Mouse (Mus musculus): ENCODE data around the gene Dus1l. TPM values are rescaled to one million over a fixed set of nuclear protein-coding genes. Genes with fewer than 3 reads are reported as not detected.

The Dus1l gene
- polyA plus RNA-seq, 1 experiment from 2014 or later, result 51.0 TPM

DNA sequence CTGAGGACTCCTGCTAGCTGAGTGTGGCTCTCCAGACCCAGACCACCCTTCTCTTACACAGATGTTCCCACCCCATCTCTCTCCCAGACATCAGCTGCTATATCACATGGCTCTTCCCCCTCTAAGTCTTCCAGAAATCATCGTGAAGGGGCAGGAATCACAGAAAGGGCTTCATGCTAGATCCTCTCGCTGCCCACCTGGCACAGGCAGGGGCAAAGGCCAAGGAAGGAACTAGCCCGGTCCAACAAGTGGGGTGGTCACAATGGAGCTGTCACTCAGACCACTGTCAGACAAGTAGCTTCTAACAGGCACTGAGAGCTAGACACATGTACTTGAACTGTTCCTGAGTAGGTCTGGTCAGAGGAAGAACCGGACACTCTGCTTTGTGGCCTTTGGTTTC, 32.2 kb upstream of the Dus1l start:
- no peak overlapping the region for H3K9ac ChIP-seq (ENCODE audit: low read depth, low read length)
- no peak for ATAC-seq (ENCODE audit: low read depth)
- WGBS, result 80% methylated on average over 4 of the region's 4 CpGs

DNA sequence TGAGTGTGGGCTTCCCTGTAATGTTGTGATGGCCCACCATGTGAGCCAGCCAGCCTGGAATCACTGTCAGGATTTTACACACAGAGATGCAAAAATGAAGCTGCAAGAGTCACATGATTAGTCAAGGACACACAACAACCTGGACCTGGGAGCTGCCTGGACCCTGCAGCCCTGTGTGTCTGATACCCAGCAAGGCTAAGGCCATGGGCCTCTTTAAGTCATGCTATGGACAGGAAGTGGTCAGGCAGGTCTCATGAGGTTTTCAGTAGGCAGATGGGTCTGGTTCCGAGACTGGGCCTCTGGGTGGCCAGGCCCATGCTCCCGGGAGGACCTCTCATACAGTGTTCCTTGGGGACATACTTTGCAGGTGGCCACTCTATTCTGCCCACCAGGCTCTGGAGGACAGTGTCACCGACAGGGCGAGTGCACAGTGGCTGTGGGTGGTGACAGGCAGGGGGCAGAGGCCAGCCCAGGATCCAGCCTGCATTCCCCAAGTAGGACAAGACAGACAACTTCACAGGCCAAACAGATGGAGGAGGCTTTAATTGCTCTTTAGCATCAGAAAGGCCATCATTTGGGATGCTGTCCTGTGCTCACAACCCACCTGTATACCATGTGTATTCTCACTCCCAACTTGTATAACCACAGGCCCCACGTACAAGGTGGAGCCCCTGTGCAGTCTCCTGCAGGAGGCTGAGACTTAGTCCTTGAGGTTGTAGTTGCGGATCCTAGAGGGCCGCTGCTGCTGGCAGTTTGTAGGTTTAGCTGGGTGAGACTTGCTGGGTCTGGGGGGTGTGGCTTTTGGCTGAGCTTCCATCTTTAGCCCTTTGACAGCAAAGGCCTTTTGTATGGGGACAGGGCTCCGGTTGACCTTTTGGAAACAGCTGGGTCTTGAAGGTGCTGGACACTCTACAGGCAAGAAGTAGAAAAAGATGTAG, 30.1 kb upstream of the Dus1l start:
- H3K9me3 ChIP-seq (ENCODE audit: control insufficient read depth, low read length), result no peaks in the 10 kb centered on the region
- H3K4me2 ChIP-seq (ENCODE audit: low read depth, low read length), result no peak overlapping the region
- DNase-seq (ENCODE audit: low spot score) (no peak), ATAC-seq (ENCODE audit: low read depth) (no peak)
- H3K4me1 ChIP-seq (ENCODE audit: control insufficient read depth, insufficient read depth, low read length), result peaks cover 25% of the 10 kb centered on the region
- no peak overlapping the region for H3K4me3 ChIP-seq (ENCODE audit: low read depth, low read length)
- no peaks in the 10 kb centered on the region for H3K27me3 ChIP-seq (replicated peaks; ENCODE audit: control insufficient read depth, insufficient read depth, low read length)
- 80% methylated on average over 8 of the region's 8 CpGs for WGBS
- peak overlapping the region; percentile 98; the same call in 1 of the 2 replicates for H3K27ac ChIP-seq (replicated peaks; ENCODE audit: low read depth, low read length)
- no peak overlapping the region for H3K9ac ChIP-seq (ENCODE audit: low read depth, low read length)
- peaks cover 21% of the 10 kb centered on the region for H3K36me3 ChIP-seq (ENCODE audit: control insufficient read depth, insufficient read depth, low read length)

More for the DNA sequence above, 32.2 kb upstream of the Dus1l start:
- Histone ChIP-seq H3K4me2 (ENCODE audit: low read depth, low read length) (no peak overlapping the region), H3K36me3 (ENCODE audit: control insufficient read depth, insufficient read depth, low read length) (peaks cover 9% of the 10 kb centered on the region; the same call in 1 of the 2 replicates), H3K27ac (replicated peaks; ENCODE audit: low read depth, low read length) (no peak overlapping the region), H3K27me3 (replicated peaks; ENCODE audit: control insufficient read depth, insufficient read depth, low read length) (no peaks in the 10 kb centered on the region), H3K4me3 (ENCODE audit: low read depth, low read length) (no peak overlapping the region), H3K9me3 (ENCODE audit: control insufficient read depth, low read length) (no peaks in the 10 kb centered on the region), H3K4me1 (ENCODE audit: control insufficient read depth, insufficient read depth, low read length) (peaks cover 9% of the 10 kb centered on the region)
- DNase-seq (ENCODE audit: low spot score), result no peak

DNA sequence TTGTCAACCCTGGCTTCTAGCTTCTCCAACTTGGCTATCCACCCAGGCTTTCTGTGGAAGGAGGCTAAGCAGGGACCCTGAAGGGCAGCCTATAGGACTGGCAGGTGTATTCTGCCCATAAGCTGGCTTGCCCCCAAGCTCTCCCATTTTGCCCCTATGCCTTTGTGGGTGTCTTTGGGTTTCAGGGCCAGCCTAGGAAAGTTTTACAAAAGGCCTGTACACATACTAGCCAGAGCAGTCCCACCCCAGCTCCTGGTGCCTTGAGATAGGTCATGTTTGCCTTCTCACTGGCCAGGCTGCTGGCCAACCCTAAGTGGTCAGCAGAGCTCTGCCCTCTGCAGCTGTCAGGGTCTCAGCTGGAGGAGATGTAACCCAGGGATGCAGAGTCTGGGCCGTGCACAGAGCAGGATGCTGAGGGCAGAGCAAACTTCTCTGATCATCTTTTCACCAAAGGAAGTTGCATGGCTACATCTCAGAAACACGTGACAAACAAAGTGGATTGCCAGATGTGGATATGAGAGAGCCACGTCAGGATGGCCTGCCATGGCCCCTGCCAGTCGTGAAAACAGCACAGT, 29.2 kb upstream of the Dus1l start:
- no peak for ATAC-seq (ENCODE audit: low read depth)
- Histone ChIP-seq H3K4me1 (ENCODE audit: control insufficient read depth, insufficient read depth, low read length) (peaks cover 25% of the 10 kb centered on the region), H3K9me3 (ENCODE audit: control insufficient read depth, low read length) (no peaks in the 10 kb centered on the region), H3K27ac (replicated peaks; ENCODE audit: low read depth, low read length) (peak overlapping the region; percentile 98), H3K4me3 (ENCODE audit: low read depth, low read length) (peak overlapping the region; percentile 91), H3K36me3 (ENCODE audit: control insufficient read depth, insufficient read depth, low read length) (peaks cover 28% of the 10 kb centered on the region), H3K4me2 (ENCODE audit: low read depth, low read length) (peak overlapping the region; percentile 86), H3K27me3 (replicated peaks; ENCODE audit: control insufficient read depth, insufficient read depth, low read length) (no peaks in the 10 kb centered on the region), H3K9ac (ENCODE audit: low read depth, low read length) (peak overlapping the region; percentile 89)
- 33% methylated on average over 4 of the region's 4 CpGs for WGBS
- DNase-seq (ENCODE audit: low spot score), result no peak

GRCm38 (mm10) chr11:120824787-120825288, 28.6 kb upstream of the Dus1l start:
- Histone ChIP-seq H3K36me3 (ENCODE audit: control insufficient read depth, insufficient read depth, low read length) (peaks cover 34% of the 10 kb centered on the region), H3K27me3 (replicated peaks; ENCODE audit: control insufficient read depth, insufficient read depth, low read length) (no peaks in the 10 kb centered on the region), H3K4me1 (ENCODE audit: control insufficient read depth, insufficient read depth, low read length) (peaks cover 25% of the 10 kb centered on the region), H3K9me3 (ENCODE audit: control insufficient read depth, low read length) (no peaks in the 10 kb centered on the region), H3K27ac (replicated peaks; ENCODE audit: low read depth, low read length) (peak overlapping the region; percentile 98), H3K9ac (ENCODE audit: low read depth, low read length) (peak overlapping the region; percentile 89), H3K4me3 (ENCODE audit: low read depth, low read length) (peak overlapping the region; percentile 91), H3K4me2 (ENCODE audit: low read depth, low read length) (peak overlapping the region; percentile 86)
- WGBS, result 0% methylated on average over 16 of the region's 21 CpGs
- DNase-seq (ENCODE audit: low spot score), result no peak
- ATAC-seq (ENCODE audit: low read depth), result peak; percentile 47; the same call in 1 of the 2 replicates

DNA sequence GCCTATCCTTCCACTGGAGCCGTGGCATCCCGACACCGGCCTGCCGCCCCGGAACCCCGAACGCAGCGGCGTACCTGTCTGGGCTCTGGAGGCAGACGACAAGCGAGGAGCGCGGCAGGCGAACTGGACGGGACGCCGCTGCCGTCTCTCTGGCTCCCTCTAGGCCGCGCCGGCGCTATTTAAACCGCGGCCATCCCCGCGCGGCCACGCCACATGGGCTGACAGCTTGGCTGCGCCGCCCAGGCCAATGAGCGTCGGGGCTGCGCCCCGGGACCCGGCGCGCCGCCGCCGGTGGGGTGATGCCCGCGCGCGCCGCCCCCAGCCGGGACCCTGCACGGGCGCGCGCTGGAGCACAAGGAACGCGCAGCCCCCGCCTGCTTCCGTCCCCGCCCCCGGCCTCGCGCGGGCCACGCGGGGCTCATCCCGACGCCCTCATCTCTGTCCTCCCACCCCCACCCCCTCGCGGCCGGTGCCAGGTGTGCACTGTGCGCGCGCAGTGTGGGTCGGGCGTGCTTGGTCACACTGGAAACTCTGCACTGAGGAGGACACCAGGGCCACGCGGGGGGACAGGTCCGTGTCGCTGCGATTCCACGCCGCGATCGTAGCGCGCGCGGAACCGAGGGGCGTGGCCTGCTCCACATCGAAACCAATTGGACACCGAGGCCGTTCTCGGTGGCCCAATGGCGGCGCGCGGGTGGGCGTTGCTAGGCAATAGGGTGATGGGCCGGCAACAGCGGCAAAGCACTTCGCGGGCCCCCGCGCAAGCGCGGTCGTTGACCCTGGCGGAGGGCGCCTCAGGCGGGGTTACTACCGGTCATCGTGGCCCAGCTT, 28.0 kb upstream of the Dus1l start, which contains the start of gene Fasn:
Gene Fasn, minus strand, starts transcription at position 592 of the 831 bp plus-strand sequence.
- Histone ChIP-seq H3K4me1 (ENCODE audit: control insufficient read depth, insufficient read depth, low read length) (peaks cover 25% of the 10 kb centered on the region), H3K9me3 (ENCODE audit: control insufficient read depth, low read length) (no peaks in the 10 kb centered on the region), H3K4me3 (ENCODE audit: low read depth, low read length) (peak within 1 kb of the TSS; percentile 91), H3K27me3 (replicated peaks; ENCODE audit: control insufficient read depth, insufficient read depth, low read length) (no peaks in the 10 kb centered on the region), H3K27ac (replicated peaks; ENCODE audit: low read depth, low read length) (peak within 1 kb of the TSS; percentile 98), H3K4me2 (ENCODE audit: low read depth, low read length) (peak within 1 kb of the TSS; percentile 86), H3K36me3 (ENCODE audit: control insufficient read depth, insufficient read depth, low read length) (peaks cover 41% of the 10 kb centered on the region), H3K9ac (ENCODE audit: low read depth, low read length) (peak within 1 kb of the TSS; percentile 89)
- WGBS, result under 1% methylated on average over 47 of the region's 109 CpGs
- DNase-seq (ENCODE audit: low spot score) (peak; percentile 98), ATAC-seq (ENCODE audit: low read depth) (peak; percentile 94)

- H3K27ac ChIP-seq (replicated peaks; ENCODE audit: low read depth, low read length), result peak overlapping the region; percentile 98
These were observed 27.3 kb upstream of the Dus1l start for GRCm38 (mm10) chr11:120823551-120823947.

DNA sequence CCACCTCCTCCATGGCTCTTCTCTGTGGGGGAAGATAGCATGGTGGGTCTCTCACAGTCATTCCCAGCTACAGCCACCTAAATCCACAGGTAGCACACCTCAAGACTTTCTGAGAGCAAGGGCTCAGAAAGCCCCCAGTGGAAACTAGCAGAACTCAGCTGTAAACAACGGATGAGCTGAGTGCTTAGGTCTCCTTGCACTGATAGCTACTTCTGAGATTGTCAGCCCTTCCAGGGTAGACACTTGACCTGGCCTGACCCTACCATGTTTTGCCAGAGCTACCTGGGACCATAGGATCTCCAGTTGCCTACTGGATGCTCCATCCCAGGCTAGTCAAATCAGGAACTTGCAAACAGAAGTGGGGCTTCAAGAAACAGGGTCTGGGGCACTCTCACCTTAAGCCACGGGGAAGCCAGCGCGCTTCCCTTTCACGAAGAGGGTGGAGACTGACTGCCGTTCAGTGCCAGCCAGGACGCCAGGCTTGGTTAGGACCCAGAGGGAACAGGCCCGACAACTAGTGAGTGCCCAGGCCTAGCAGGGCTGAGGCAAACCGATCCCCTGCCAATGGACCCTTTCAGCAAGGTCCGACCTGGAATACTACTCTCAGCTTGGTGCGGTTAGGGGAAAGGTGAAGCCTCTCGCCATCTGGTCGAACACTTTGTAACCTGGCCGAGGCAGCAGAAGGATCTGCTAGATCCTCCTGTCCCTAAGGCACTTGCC, 26.8 kb upstream of the Dus1l start:
- Histone ChIP-seq H3K9me3 (ENCODE audit: control insufficient read depth, low read length) (no peaks in the 10 kb centered on the region), H3K27me3 (replicated peaks; ENCODE audit: control insufficient read depth, insufficient read depth, low read length) (no peaks in the 10 kb centered on the region), H3K4me3 (ENCODE audit: low read depth, low read length) (peak overlapping the region; percentile 91), H3K4me1 (ENCODE audit: control insufficient read depth, insufficient read depth, low read length) (peaks cover 25% of the 10 kb centered on the region), H3K4me2 (ENCODE audit: low read depth, low read length) (peak overlapping the region; percentile 86), H3K9ac (ENCODE audit: low read depth, low read length) (peak overlapping the region; percentile 89), H3K27ac (replicated peaks; ENCODE audit: low read depth, low read length) (peak overlapping the region; percentile 98), H3K36me3 (ENCODE audit: control insufficient read depth, insufficient read depth, low read length) (peaks cover 52% of the 10 kb centered on the region)
- DNase-seq (ENCODE audit: low spot score) (peak; percentile 14), ATAC-seq (ENCODE audit: low read depth) (no peak)
- WGBS, result under 1% methylated on average over 12 of the region's 14 CpGs

More at GRCm38 (mm10) chr11:120823551-120823947, 27.3 kb upstream of the Dus1l start:
- Histone ChIP-seq H3K9me3 (ENCODE audit: control insufficient read depth, low read length) (no peaks in the 10 kb centered on the region), H3K4me1 (ENCODE audit: control insufficient read depth, insufficient read depth, low read length) (peaks cover 25% of the 10 kb centered on the region), H3K27me3 (replicated peaks; ENCODE audit: control insufficient read depth, insufficient read depth, low read length) (no peaks in the 10 kb centered on the region), H3K9ac (ENCODE audit: low read depth, low read length) (peak overlapping the region; percentile 89), H3K36me3 (ENCODE audit: control insufficient read depth, insufficient read depth, low read length) (peaks cover 47% of the 10 kb centered on the region), H3K4me3 (ENCODE audit: low read depth, low read length) (peak overlapping the region; percentile 91), H3K4me2 (ENCODE audit: low read depth, low read length) (peak overlapping the region; percentile 86)
- DNase-seq (ENCODE audit: low spot score) (peak; percentile 76), ATAC-seq (ENCODE audit: low read depth) (peak; percentile 51)
- WGBS, result 0% methylated on average over 13 of the region's 40 CpGs
